Mouse (Mus musculus) lung, adult 18-20 months (tissue): Measurements from ENCODE around the gene Maea.
"Not testable (repeated sequence)": the region's sequence is repeated elsewhere in the genome, so short reads cannot be mapped to it uniquely, and the experiment has no call there.

Experiments used
- DNase-seq, 2 experiments: peaks; one replicate each; pipeline ENCODE4 v3.0.0; 2022; ENCODE audit warnings: mixed read lengths in 2 of 2

Gene Maea

GRCm38 (mm10) chr5:33335273-33335976 is at the start of gene Maea:
TSS of gene Maea (plus strand) at chr5:33335509.
- peak; percentile 98 for DNase-seq

DNA sequence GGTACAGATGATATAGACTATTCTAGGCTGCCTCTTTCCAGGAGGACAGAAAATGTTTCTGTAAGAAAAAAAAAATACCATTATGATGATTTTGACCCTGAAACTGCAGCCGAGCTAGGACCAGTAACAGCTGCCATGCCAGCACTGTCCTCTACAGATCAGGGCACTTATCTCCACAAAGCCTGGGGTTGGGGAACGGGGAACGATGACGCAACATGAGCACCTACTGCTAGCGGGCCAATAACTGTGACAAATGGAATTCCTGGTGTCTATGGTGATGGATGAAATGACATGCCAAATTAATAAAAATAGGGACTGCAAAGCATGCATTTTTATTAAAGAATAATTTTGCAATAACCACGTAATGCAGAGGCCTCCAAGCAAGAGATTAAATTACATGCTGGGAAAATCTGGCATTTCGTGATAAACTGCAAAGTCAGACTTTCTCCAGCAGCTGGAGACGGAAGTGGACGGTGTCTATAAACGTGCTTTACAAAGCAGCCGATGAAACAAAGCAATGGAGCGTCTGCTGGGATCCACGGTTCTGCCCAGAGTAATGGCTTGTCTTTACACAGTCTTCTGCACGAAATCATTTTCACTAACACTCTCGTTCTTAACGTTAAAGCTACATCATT is 41.4 kb upstream of the Maea start:
- no peak for DNase-seq

GRCm38 (mm10) chr5:33297164-33297563 is 38.1 kb upstream of the Maea start:
- peak in 1 of 2 experiments; percentile 15 for DNase-seq

GRCm38 (mm10) chr5:33301801-33302200 is 33.5 kb upstream of the Maea start:
- DNase-seq = no peak

DNA sequence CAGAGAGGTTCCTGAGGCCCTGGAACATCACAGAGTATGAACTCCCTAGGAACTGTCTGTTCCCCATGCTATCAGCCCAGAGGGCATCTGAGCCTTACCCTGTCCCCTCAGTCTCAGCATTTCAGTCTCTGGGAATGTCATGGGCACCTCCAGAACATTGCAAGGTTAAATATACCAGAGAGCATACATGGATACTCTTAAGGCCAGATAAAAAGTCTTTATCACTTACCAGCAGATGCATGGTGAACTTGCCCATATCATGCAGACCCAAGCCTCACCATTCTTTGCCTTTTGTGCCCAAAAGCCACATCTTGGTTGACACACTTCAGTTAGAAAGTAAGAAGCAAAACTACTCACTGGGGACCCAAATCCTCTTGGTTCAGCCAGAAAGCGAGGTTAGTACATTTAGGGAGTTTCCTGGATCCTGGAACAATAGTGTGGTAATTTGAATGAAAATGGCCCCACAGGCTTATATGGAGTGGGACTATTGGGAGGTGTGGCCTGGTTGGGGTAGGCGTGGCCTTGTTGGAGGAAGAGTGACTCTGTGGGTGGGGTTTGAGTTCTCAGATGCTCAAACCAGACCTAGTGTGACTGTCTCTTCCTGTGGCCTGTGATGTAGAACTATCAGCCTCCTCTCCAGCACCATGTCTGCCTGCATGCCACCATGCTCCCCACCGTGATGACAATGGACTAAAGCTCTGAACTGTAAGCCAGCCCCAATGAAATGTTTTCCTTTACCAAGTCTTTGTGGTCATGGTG is 24.4 kb upstream of the Maea start:
- no peak for DNase-seq

- DNase-seq = no peak
Measured at GRCm38 (mm10) chr5:33312192-33312591, 23.1 kb upstream of the Maea start.

DNA sequence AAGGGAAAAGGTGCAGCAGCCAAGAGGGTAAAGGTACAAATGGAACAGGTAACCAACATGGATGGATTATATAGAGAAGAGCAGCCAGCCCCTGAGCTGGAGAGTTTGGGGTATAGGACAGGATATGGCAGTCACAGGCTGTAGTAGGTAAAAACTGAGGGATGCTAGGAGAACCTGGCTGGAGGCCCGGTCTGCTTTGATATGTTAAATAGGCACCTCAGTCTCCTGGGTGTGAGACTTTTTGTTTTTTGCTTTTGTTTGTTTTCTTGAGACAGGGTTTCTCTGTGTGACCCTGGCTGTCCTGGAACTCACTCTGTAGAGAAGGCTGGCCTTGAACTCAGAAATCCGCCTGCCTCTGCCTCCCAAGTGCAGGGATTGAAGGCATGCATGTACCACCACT is 10.8 kb upstream of the Maea start:
- no peak for DNase-seq

DNA sequence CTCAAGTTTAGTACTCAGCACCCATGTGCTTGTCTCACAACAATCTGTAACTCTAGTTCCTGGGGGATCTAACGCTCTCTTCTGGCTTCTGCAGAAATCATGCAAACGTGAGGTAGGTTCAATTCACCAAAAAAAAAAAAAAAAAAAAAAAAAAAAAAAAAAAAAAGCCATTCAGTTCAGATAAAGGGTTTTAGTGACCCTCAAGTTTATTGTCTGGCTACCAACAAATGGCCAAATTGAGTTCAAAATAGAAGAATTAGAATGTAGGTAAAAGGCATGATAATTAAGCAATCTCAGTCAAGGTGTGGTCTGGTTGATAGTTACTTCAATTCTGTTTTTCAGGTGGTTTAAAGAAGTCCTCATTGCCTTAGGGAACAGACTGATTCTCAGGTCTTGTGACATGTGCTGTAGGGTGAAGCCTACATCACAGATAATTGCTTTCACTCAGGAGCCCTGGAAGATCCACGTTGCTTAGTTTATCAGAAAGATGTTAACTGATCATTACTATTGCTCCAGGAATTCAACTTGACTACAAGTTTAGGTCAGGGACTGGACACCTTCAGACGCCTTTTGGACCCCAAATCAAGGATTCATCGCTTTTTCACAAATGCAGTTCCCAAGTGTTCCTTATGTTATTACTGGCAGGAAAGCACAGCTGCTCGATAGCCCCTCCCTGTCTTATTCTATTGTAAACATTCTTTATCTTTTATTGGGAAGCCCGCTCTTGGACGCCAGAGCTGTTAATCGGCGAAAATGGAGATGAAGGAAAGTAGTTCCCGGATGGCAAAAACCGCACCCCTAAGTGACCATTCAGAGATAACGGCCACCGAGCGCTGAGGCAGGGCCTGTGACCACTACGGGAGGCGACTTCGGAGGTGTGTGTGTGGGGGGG is 682 bp upstream of the Maea start:
- DNase-seq = no peak

- DNase-seq = peak; percentile 36 to 53
Measured at GRCm38 (mm10) chr5:33335977-33336360, 660 bp downstream of the Maea start.

GRCm38 (mm10) chr5:33337206-33337605 is 1.9 kb downstream of the Maea start:
- peak; percentile 34 to 44 for DNase-seq

DNA sequence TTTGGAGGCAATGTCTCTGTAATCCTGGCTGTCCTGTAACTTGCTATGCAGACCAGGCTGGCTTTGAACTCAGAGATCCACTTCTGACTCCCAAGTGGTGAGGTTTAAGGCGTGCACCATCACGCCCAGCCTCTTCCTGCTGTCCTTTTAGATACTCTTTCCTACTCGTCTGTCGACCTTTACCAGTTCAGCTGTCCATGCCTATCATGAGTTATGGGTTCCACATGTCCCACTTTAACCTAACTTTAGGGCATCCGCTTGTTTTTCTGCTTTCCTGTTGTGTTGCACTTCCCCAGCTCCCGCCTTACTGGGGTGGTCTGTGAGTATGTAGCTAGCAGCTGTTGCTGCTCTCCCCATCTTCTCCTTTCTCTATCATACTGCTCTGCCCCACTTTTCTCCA is 5.9 kb downstream of the Maea start:
- DNase-seq = no peak

- not testable (repeated sequence) for DNase-seq
Measured at GRCm38 (mm10) chr5:33342248-33342647, 6.9 kb downstream of the Maea start.

- no peak for DNase-seq
Measured at GRCm38 (mm10) chr5:33342821-33343220, 7.5 kb downstream of the Maea start.

DNA sequence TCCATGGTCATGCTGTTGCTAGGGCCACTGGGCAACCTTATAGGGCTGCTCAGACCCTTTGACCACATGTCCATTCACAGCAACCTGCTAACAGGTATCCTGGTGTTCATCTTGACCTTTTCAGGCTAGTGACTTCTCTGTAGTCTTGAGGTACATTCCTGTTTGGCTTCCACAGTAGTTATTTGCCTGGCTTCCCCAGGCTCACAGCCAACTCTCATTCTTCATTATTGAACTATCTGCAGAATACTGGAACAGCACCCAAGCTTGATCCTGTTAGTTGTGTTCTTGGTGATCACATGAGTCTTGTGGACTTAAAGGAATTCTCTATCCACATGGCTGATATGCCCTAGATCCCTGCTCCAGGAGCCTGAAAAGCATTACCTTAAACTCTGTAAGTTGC is 8.3 kb downstream of the Maea start:
- no peak for DNase-seq

DNA sequence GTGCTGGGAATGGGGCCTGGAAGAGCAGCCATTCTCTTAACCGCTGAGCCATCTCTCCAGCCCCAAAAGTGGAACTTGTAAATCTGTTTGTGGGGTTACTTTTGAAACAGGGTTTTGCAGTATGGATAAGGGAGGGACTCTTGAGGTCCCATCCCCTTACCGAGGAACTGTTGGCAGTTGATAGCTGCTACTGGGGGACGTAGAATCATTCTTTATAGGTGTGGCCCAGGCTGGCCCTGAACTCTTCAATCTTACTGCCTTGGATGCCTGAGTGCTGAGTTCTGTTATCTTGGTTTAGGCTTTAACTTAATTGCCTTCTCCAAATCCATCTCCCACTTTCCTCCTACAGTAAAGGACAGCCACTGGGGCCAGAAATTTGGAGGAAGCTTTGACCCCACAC is 8.8 kb downstream of the Maea start:
- no peak for DNase-seq

- DNase-seq = no peak
Measured at GRCm38 (mm10) chr5:33347620-33348019, 12.3 kb downstream of the Maea start.

GRCm38 (mm10) chr5:33349205-33349604 is 13.9 kb downstream of the Maea start:
- no peak for DNase-seq

- DNase-seq = no peak
Measured at GRCm38 (mm10) chr5:33349706-33350105, 14.4 kb downstream of the Maea start.

- no peak for DNase-seq
Measured at GRCm38 (mm10) chr5:33351556-33352272, 16.4 kb downstream of the Maea start.

DNA sequence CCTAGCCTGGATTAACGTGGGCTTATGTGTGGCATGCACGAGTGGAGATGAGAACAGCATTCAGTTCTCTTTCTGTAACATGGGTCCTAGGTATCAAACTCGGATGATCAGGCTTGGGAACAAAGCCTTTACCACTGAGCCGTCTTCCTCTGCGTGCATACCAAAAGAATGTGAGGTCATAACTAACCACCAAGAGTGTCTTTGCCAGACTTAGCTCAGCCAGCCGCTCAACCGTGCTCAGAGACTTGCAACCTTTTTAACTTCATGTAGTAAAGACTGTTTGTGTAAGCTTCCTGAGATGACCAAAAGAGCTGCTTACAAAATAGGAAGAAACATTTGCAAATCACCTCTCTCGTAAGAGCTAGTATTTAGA is 16.9 kb downstream of the Maea start:
- no peak for DNase-seq

GRCm38 (mm10) chr5:33353011-33353410 is 17.7 kb downstream of the Maea start:
- DNase-seq = no peak

DNA sequence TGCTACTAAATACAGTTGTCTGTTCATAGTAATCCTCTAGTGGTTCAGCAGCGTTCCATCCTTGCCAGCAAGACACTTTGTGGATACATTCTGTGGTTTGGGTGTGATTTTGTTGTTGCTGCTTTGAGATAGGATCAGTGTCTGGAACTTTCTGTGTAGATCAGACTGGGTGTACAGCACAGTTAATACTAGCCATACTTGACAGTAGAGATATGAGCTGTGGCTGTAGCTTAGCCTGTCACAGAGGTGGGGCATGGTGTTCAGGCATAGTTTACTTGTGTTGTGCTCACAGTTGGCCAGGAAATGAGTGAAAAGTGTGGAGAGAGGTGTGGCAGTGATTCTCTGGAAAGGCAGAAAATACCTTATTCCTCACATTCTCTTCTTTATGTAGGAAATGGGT is 22.2 kb downstream of the Maea start:
- DNase-seq = no peak
